Mouse (Mus musculus) stomach, embryonic 16.5 days (tissue): ENCODE measurements around the gene Pml. TPM values are rescaled to one million over a fixed set of nuclear protein-coding genes. Genes with fewer than 3 reads are reported as not detected.
A peak's percentile ranks its signal among the peaks of the same experiment; 100 is the strongest.

Experiments
- ATAC-seq: fragments of 200-750 bp; cut with Nextera tagmentation; 2 replicates; pipeline ENCODE4 v1.8.0; 2017; ENCODE audit warnings: moderate number of reproducible peaks, moderate TSS enrichment; ENCODE audit not compliant: insufficient read depth, low FRiP score
- H3K27ac ChIP-seq: fragments of 300-500 bp; sonication (generic); 2 replicates; pipeline ENCODE4 v1.5.1; 2014; ENCODE audit warnings: low read length
- H3K27me3 ChIP-seq: fragments of 300-500 bp; sonication (generic); 2 replicates; pipeline ENCODE4 v1.6.1; 2014; ENCODE audit warnings: low read length, control low read depth, mixed read lengths; ENCODE audit not compliant: control insufficient read depth, insufficient read depth
- H3K36me3 ChIP-seq: fragments of 300-500 bp; sonication (generic); 2 replicates; pipeline ENCODE4 v1.6.1; 2014; ENCODE audit warnings: low read length; ENCODE audit not compliant: control insufficient read depth, insufficient read depth
- H3K4me1 ChIP-seq: fragments of 300-500 bp; sonication (generic); 2 replicates; pipeline ENCODE4 v1.6.1; 2014; ENCODE audit warnings: low read length, control low read depth, mixed read lengths; ENCODE audit not compliant: control insufficient read depth, insufficient read depth
- H3K4me2 ChIP-seq: fragments of 300-500 bp; sonication (generic); 2 replicates; pipeline ENCODE4 v1.6.1; 2014; ENCODE audit warnings: low read depth, low read length, mixed read lengths
- H3K4me3 ChIP-seq: fragments of 300-500 bp; sonication (generic); replicated peaks from 2 replicates; pipeline ENCODE4 v1.5.1; 2014; ENCODE audit warnings: mild to moderate bottlenecking, low read length
- H3K9ac ChIP-seq: fragments of 300-500 bp; sonication (generic); 2 replicates; pipeline ENCODE4 v1.6.1; 2014; ENCODE audit warnings: low read length
- H3K9me3 ChIP-seq: fragments of 300-500 bp; sonication (generic); replicated peaks from 2 replicates; pipeline ENCODE4 v1.6.1; 2016; ENCODE audit warnings: low read length, control low read depth; ENCODE audit not compliant: control insufficient read depth
- WGBS: fragments of 180-500 bp; shearing (Covaris S2); extraction: QIAGEN DNeasy Blood & Tissue Kit; methylation state at CpG from one replicate; pipeline ENCODE4 v1.1.7; 2014; 5-methylcytosine and 5-hydroxymethylcytosine counted together
- polyA plus RNA-seq: library from polyadenylated mRNA; unstranded; fragments of >200 nt; fragmentation: Nextera tagmentation; extraction: Ambion mirVana; gene quantifications from 2 replicates; pipeline ENCODE4 v1.2.1, GENCODE M21; 2015

Gene Pml
- 17.9 and 19.0 TPM in 2 replicates for polyA plus RNA-seq

- H3K36me3 ChIP-seq = no peaks in the 10 kb centered on the region
- no peaks in the 10 kb centered on the region for H3K27me3 ChIP-seq
- H3K4me1 ChIP-seq = peaks cover 44% of the 10 kb centered on the region
- H3K27ac ChIP-seq = peak within 1 kb of the TSS; percentile 93
- ATAC-seq = peak; percentile 76
- H3K4me3 ChIP-seq = peak within 1 kb of the TSS; percentile 59
- under 1% methylated on average over 16 of the region's 16 CpGs for WGBS
- peak within 1 kb of the TSS; percentile 66 for H3K4me2 ChIP-seq
- H3K9ac ChIP-seq = peak within 1 kb of the TSS; percentile 80
- no peaks in the 10 kb centered on the region for H3K9me3 ChIP-seq
These were observed at the start of gene Pml for GRCm38 (mm10) chr9:58249592-58250192. Pml (minus strand) TSS chr9:58249786.

DNA sequence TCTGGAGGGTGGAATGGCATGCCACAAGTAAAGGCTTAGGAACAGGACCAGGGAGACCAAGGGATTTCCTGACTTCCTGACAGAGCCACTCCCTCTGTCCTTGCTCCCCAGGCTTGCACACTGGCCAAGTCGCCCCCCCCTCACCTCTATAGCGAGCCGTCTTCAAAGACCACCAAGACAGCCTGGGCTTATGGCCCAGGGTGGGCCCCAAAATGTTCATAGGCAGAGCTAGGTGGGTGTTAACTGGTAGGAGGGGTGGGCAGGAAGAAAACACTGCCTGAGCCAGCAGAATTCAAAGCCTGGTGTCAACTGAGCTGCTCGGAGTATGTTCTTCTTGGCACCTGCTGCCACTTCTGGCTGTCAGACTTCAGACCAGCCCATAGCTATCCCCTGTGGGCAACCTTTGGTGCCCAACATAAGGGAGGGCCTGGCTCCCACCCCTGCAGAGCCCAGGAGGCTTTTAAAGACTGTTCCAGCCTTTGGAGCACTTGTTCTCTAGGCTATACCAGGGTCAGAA lies 48.4 kb upstream of the Pml start:
- peaks cover 44% of the 10 kb centered on the region for H3K4me1 ChIP-seq
- H3K27me3 ChIP-seq = no peaks in the 10 kb centered on the region
- no peak overlapping the region for H3K4me3 ChIP-seq
- H3K27ac ChIP-seq = no peak overlapping the region
- H3K9ac ChIP-seq = no peak overlapping the region
- WGBS = 67% methylated on average over 4 of the region's 4 CpGs
- no peak for ATAC-seq
- H3K9me3 ChIP-seq = no peaks in the 10 kb centered on the region
- no peaks in the 10 kb centered on the region; the same call in 1 of the 2 replicates for H3K36me3 ChIP-seq
- H3K4me2 ChIP-seq = no peak overlapping the region

DNA sequence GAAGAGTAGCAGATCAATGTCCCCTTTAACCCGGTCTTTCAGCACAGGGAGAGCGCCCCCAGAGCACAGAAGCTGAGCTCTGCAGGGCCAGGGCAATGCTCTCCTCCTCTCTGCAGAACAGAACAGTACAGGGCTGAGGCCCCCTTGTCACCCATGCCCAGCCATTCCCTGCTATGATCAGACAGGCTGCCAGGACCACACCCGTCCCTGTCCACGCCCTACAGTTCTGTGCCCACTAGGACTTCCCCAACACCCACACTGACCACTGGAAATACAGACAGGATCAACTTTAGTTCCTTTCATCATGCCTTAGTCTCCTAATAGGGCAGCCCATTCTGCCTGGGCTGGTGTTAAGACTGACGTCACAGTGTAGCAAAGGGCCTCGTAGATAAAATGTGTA lies 47.5 kb upstream of the Pml start:
- no peak for ATAC-seq
- H3K27ac ChIP-seq = 0 out of 2 replicates have a peak overlapping the region, but pooled peaks have one; percentile 89
- H3K9ac ChIP-seq = no peak overlapping the region
- H3K4me3 ChIP-seq = no peak overlapping the region
- no peak overlapping the region for H3K4me2 ChIP-seq
- no peaks in the 10 kb centered on the region; the same call in 1 of the 2 replicates for H3K36me3 ChIP-seq
- peaks cover 39% of the 10 kb centered on the region for H3K4me1 ChIP-seq
- no peaks in the 10 kb centered on the region for H3K9me3 ChIP-seq
- no peaks in the 10 kb centered on the region for H3K27me3 ChIP-seq
- 71% methylated on average over 6 of the region's 6 CpGs for WGBS

DNA sequence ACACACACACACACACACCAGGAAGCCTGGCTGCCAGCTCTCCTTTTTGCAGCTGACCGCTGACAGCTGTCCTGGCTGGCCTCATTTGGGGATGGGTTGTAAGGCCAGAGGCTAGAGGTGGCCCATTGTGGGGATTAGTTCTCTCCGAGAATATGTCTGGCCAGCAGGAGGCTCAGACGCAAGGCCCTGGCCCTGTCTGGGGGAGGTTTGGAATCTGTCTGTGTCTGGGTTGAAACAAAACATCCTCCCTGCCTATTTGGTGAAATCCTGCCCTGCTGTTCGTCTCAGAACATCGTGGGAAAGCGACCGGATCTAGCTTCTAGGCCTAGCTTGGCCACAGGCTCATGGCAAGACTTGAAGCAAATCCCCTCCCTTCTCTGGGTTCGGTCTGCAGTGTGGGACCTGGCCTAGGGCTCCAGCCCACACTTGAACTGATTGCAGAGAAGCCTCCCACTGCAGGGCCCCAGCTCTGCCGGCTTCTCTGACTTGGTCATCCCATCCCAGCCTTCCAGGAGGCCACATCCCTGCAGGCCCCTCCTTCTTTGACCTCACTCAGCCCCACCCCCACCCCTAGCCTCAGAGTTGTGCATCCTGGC lies 46.3 kb upstream of the Pml start:
- Histone ChIP-seq H3K9ac (0 out of 2 replicates have a peak overlapping the region, but pooled peaks have one; percentile 16), H3K27ac (peak overlapping the region; percentile 89), H3K36me3 (no peaks in the 10 kb centered on the region; the same call in 1 of the 2 replicates), H3K9me3 (no peaks in the 10 kb centered on the region), H3K4me2 (0 out of 2 replicates have a peak overlapping the region, but pooled peaks have one; percentile 11), H3K27me3 (no peaks in the 10 kb centered on the region), H3K4me1 (peaks cover 39% of the 10 kb centered on the region), H3K4me3 (no peak overlapping the region)
- ATAC-seq = peak; percentile 82
- WGBS = 26% methylated on average over 9 of the region's 9 CpGs

GRCm38 (mm10) chr9:58295345-58295744 lies 45.8 kb upstream of the Pml start:
- no peak overlapping the region for H3K4me3 ChIP-seq
- H3K9me3 ChIP-seq = no peaks in the 10 kb centered on the region
- WGBS = 77% methylated on average over 3 of the region's 3 CpGs
- H3K9ac ChIP-seq = no peak overlapping the region
- H3K27ac ChIP-seq = peak overlapping the region; percentile 89; the same call in 1 of the 2 replicates
- H3K4me2 ChIP-seq = no peak overlapping the region
- H3K4me1 ChIP-seq = peaks cover 39% of the 10 kb centered on the region
- no peak for ATAC-seq
- no peaks in the 10 kb centered on the region; the same call in 1 of the 2 replicates for H3K36me3 ChIP-seq
- H3K27me3 ChIP-seq = no peaks in the 10 kb centered on the region

- Histone ChIP-seq H3K4me1 (peaks cover 32% of the 10 kb centered on the region), H3K9me3 (no peaks in the 10 kb centered on the region), H3K4me2 (no peak overlapping the region), H3K4me3 (no peak overlapping the region), H3K27me3 (no peaks in the 10 kb centered on the region), H3K27ac (no peak overlapping the region), H3K9ac (no peak overlapping the region), H3K36me3 (no peaks in the 10 kb centered on the region; the same call in 1 of the 2 replicates)
- no peak for ATAC-seq
- WGBS = 62% methylated on average over 7 of the region's 7 CpGs
These were observed 44.9 kb upstream of the Pml start for GRCm38 (mm10) chr9:58294527-58294926.

DNA sequence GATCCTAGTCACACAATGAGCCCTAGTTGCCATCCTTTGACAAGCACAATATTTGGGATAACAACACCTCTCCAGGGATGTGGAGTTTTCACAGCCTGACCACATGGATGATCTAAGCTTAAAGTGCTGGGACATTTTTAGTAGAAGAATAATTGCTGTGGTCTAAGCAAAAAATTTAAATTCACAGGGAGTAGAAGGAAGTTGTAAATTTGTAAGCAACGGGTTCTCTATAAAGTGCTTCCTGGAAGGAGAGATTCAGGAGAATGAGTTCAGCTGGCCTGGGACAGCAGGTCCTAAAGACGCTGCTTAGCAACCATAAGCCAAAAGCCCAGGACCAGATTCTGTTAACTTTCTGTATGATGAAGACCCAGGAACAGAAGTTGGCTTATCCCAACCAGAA lies 40.3 kb upstream of the Pml start:
- Histone ChIP-seq H3K4me1 (no peaks in the 10 kb centered on the region), H3K27me3 (no peaks in the 10 kb centered on the region), H3K4me2 (no peak overlapping the region), H3K27ac (no peak overlapping the region), H3K9ac (no peak overlapping the region), H3K36me3 (no peaks in the 10 kb centered on the region; the same call in 1 of the 2 replicates), H3K9me3 (no peaks in the 10 kb centered on the region), H3K4me3 (no peak overlapping the region)
- ATAC-seq = no peak
- 62% methylated on average over 2 of the region's 2 CpGs for WGBS

- WGBS = 76% methylated on average over 1 of the region's 1 CpGs
- Histone ChIP-seq H3K4me2 (no peak overlapping the region), H3K27ac (no peak overlapping the region), H3K9me3 (no peaks in the 10 kb centered on the region), H3K27me3 (no peaks in the 10 kb centered on the region), H3K4me3 (no peak overlapping the region), H3K9ac (no peak overlapping the region), H3K36me3 (no peaks in the 10 kb centered on the region; the same call in 1 of the 2 replicates), H3K4me1 (no peaks in the 10 kb centered on the region)
- no peak for ATAC-seq
These were observed 39.5 kb upstream of the Pml start for GRCm38 (mm10) chr9:58289090-58289489.

GRCm38 (mm10) chr9:58283431-58283830 lies 33.8 kb upstream of the Pml start:
- Histone ChIP-seq H3K4me1 (peaks cover 3% of the 10 kb centered on the region; the same call in 1 of the 2 replicates), H3K9me3 (no peaks in the 10 kb centered on the region), H3K4me2 (no peak overlapping the region), H3K9ac (no peak overlapping the region), H3K27me3 (no peaks in the 10 kb centered on the region), H3K4me3 (no peak overlapping the region), H3K36me3 (no peaks in the 10 kb centered on the region), H3K27ac (no peak overlapping the region)
- 47% methylated on average over 7 of the region's 7 CpGs for WGBS
- no peak for ATAC-seq
